Mouse (Mus musculus) lung, embryonic 15.5 days (tissue): ENCODE results near the gene Ppil4. TPM values are rescaled to one million over a fixed set of nuclear protein-coding genes. Genes with fewer than 3 reads are reported as not detected.

ENCODE experiments used
- ATAC-seq: fragments of 200-750 bp; cut with Nextera tagmentation; 2 replicates; pipeline ENCODE4 v1.8.0; 2017; ENCODE audit warnings: moderate number of reproducible peaks, borderline replicate concordance; ENCODE audit not compliant: low FRiP score, low TSS enrichment; ENCODE audit errors: extremely low read depth
- H3K27ac ChIP-seq: fragments of 300-500 bp; sonication (generic); 2 replicates; pipeline ENCODE4 v1.5.1; 2015; ENCODE audit warnings: moderate library complexity, mild to moderate bottlenecking, inconsistent platforms
- H3K27me3 ChIP-seq: fragments of 300-500 bp; sonication (generic); 2 replicates; pipeline ENCODE4 v1.6.1; 2015; ENCODE audit warnings: inconsistent platforms
- H3K36me3 ChIP-seq: fragments of 300-500 bp; sonication (generic); 2 replicates; pipeline ENCODE4 v1.6.1; 2015; ENCODE audit warnings: inconsistent platforms
- H3K4me1 ChIP-seq: fragments of 300-500 bp; sonication (generic); 2 replicates; pipeline ENCODE4 v1.6.1; 2015; ENCODE audit warnings: inconsistent platforms
- H3K4me2 ChIP-seq: fragments of 300-500 bp; sonication (generic); 2 replicates; pipeline ENCODE4 v1.6.1; 2015; ENCODE audit warnings: inconsistent platforms, mild to moderate bottlenecking, moderate library complexity
- H3K4me3 ChIP-seq: fragments of 300-500 bp; sonication (generic); 2 replicates; pipeline ENCODE4 v1.5.1; 2015; ENCODE audit warnings: mild to moderate bottlenecking, inconsistent platforms
- H3K9ac ChIP-seq: fragments of 300-500 bp; sonication (generic); 2 replicates; pipeline ENCODE4 v1.6.1; 2015; ENCODE audit warnings: inconsistent platforms
- H3K9me3 ChIP-seq: fragments of 300-500 bp; sonication (generic); 2 replicates; pipeline ENCODE4 v1.6.1; 2016; ENCODE audit warnings: inconsistent platforms
- WGBS: fragments of 180-500 bp; shearing (Covaris S2); methylation state at CpG from one replicate; pipeline ENCODE4 v1.1.7; 2015; 5-methylcytosine and 5-hydroxymethylcytosine counted together
- polyA plus RNA-seq: library from polyadenylated mRNA; unstranded; fragments of >200 nt; fragmentation: Nextera tagmentation; extraction: Ambion mirVana; gene quantifications from 2 replicates; pipeline ENCODE4 v1.2.1, GENCODE M21; 2015

Ppil4 gene
- polyA plus RNA-seq, 1 experiment from 2014 or later = 37.5 TPM

DNA sequence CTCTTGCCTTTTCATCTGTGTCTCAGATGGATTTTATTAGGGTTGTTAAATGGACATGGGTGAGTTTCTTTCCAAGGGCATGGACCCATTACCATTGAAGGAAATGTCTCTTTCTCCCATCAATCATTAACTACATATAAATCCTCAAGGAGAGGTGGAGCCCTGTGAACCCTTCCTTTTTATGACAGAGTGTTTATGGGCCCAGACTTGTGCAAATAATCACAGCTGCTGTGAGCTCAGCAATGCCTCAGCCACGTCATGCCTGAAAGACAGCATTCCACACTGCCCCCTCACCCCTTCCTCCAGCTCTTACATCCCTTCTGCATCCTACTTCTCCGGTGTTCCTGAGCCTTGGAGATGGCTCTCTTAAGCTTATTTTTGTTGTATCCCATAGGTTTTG lies 5.4 kb upstream of the Ppil4 start:
- Histone ChIP-seq H3K9ac (no peak overlapping the region), H3K27me3 (no peaks in the 10 kb centered on the region), H3K27ac (no peak overlapping the region), H3K4me3 (no peak overlapping the region), H3K9me3 (no peaks in the 10 kb centered on the region), H3K36me3 (peaks cover 11% of the 10 kb centered on the region), H3K4me2 (no peak overlapping the region), H3K4me1 (0 out of 2 replicates have a peak, but pooled peaks cover 6% of the 10 kb centered on the region)
- no peak for ATAC-seq
- WGBS = 33% methylated on average over 2 of the region's 2 CpGs

DNA sequence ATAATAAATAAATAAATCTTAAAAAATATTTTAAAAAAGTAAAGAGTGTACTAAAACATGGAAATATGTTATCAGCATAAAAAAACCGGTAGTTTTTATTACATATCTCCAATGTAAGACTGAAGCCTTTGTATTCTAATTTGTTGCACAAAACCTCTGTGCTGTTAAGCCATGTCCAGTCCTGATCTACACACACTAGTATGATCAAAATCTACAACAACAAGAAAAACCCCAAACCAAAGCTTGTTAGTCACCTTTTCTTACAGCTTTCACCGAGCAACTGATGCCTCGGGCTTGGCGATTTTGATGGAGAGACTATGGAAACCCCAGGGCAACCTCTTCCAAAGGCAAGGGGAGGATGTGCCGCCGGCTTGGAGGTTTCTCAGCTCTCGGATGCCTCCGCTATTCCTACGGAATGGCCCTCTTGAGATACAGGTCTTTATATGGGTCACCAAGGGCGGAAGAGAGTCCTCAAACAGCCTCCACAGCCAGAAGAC lies 389 bp upstream of the Ppil4 start:
- Histone ChIP-seq H3K27ac (peak overlapping the region; percentile 48; the same call in 1 of the 2 replicates), H3K4me3 (peak overlapping the region; percentile 74), H3K9me3 (no peaks in the 10 kb centered on the region), H3K27me3 (no peaks in the 10 kb centered on the region), H3K9ac (peak overlapping the region; percentile 82), H3K4me1 (peaks cover 15% of the 10 kb centered on the region), H3K4me2 (peak overlapping the region; percentile 60), H3K36me3 (peaks cover 22% of the 10 kb centered on the region)
- 1% methylated on average over 10 of the region's 10 CpGs for WGBS
- ATAC-seq = no peak

DNA sequence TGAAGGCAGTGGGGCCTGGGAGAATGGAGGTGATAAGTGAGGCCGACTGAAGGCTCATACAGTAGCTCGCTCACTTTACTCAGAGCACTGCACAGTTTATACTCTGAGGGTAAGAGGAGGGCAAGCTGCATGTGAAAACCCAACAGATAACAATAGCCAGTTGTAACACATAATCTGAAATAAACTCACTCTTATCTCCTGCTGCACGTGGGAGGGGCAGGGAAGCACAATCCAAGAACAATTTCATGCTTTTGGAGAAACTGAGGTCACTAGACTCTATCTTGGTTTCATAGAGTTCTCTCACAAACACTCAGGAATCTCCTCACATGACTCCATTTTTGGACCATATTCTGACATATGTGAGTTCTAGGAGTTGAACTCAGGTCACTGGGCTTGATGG lies 8.6 kb downstream of the Ppil4 start:
- Histone ChIP-seq H3K36me3 (peaks cover 83% of the 10 kb centered on the region), H3K9ac (no peak overlapping the region), H3K27ac (no peak overlapping the region), H3K4me3 (no peak overlapping the region), H3K4me2 (no peak overlapping the region), H3K27me3 (no peaks in the 10 kb centered on the region), H3K4me1 (no peaks in the 10 kb centered on the region), H3K9me3 (no peaks in the 10 kb centered on the region)
- no peak for ATAC-seq
- WGBS = 85% methylated on average over 3 of the region's 3 CpGs

DNA sequence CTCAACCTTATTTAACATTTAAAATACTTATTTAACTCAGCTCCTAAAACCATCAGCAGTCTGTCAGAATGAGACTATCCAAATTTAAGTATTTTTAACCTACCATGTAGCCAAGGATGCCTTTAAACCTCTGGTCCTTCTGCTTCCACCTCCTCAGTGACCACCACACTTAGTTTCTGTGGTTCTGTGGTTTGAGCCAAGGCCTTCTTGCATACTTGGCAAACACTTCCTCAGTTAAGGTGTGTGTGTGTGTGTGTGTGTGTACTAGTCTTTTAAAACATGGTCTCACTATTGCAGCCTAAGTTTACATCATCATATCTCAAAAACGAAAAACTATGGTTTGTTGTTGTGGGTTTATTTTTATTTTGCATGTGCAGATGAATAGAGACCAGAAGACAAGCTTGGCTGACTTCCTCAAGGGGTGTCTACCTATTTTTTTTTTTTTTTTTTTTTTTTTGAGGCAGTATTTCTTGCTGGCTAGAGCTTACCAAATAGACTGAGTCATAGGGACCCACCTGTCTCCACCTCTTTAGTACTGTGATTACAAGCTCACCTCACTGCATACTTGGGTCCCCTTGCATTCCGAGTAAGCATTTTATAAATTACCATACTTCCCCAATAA lies 9.9 kb downstream of the Ppil4 start:
- no peak overlapping the region for H3K27ac ChIP-seq

DNA sequence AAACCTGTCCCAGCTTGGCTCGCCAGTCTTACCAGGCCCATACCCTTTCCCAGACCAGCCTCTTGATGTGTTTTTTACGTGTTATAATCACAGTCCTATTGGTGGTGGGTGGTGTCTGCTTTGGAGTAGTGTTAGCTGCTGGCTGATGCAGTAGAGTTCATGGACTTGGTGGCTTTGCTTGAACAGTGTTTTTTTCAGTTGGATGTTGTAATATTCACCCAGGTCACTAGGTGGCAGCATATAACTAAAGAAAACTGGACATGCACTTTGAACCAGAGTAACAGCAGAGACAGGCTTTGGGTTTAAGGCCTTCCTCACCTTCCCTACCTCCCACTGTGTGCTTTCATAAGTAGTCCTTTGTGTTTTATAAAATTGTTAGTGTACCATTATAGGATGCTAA lies 17.2 kb downstream of the Ppil4 start:
- Histone ChIP-seq H3K36me3 (peaks cover 56% of the 10 kb centered on the region), H3K9me3 (no peaks in the 10 kb centered on the region)
- ATAC-seq = no peak

More for the DNA sequence above, 9.9 kb downstream of the Ppil4 start:
- H3K27me3 ChIP-seq = no peaks in the 10 kb centered on the region
- no peak overlapping the region for H3K4me3 ChIP-seq
- no peaks in the 10 kb centered on the region for H3K9me3 ChIP-seq
- no peak overlapping the region for H3K9ac ChIP-seq
- peaks cover 75% of the 10 kb centered on the region for H3K36me3 ChIP-seq
- no peaks in the 10 kb centered on the region for H3K4me1 ChIP-seq
- no peak overlapping the region for H3K4me2 ChIP-seq
- WGBS = 91% methylated on average over 2 of the region's 2 CpGs
- ATAC-seq = no peak

DNA sequence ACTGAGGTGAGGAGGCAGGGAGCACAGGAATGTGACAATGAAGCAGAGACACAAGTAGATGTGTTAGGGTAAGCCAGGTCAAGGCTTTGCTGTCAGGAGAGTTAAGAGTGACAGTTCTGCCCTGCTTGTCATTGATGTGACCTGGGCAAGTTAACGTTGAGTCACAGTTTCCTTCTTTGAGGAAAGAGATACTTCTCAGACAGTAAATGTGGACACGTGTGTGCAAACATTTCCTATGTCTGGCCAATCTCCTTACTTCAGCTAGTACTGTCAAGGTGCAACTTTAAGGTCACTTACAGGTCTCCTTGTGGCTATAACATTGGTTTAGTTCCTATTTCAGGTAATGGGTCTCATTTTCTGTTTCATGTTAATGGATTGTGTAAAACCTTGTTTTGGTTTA lies 23.8 kb downstream of the Ppil4 start:
- ATAC-seq = no peak
- Histone ChIP-seq H3K4me1 (peaks cover 9% of the 10 kb centered on the region; the same call in 1 of the 2 replicates), H3K27ac (no peak overlapping the region), H3K9me3 (no peaks in the 10 kb centered on the region), H3K4me3 (no peak overlapping the region), H3K4me2 (no peak overlapping the region), H3K27me3 (no peaks in the 10 kb centered on the region), H3K9ac (no peak overlapping the region), H3K36me3 (peaks cover 46% of the 10 kb centered on the region)
- WGBS = 73% methylated on average over 2 of the region's 2 CpGs

More for the DNA sequence above, 17.2 kb downstream of the Ppil4 start:
- 51% methylated on average over 2 of the region's 2 CpGs for WGBS
- Histone ChIP-seq H3K9ac (no peak overlapping the region), H3K27ac (no peak overlapping the region), H3K4me2 (no peak overlapping the region), H3K4me3 (no peak overlapping the region), H3K27me3 (no peaks in the 10 kb centered on the region), H3K4me1 (no peaks in the 10 kb centered on the region)

DNA sequence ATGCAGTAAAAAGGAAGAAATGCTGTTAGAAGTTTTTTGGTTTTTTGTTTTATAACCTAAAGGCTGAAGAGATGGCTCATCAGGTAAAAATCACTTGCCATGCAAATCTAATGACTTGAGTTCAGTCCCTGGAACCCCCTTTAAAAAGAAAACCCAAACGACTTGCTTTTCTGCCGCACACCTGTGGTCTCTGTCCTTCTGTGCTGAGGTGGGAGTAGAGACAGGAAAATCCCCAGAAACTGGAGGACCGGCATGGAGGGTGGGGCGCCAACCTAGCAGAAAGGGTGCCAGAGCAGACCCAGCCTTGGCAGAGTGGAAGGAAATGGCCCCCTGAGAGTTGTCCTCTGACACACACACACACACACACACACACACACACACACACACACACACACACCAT lies 26.0 kb downstream of the Ppil4 start:
- WGBS = 80% methylated on average over 4 of the region's 4 CpGs
- H3K4me2 ChIP-seq = no peak overlapping the region
- no peak overlapping the region for H3K27ac ChIP-seq
- H3K4me3 ChIP-seq = no peak overlapping the region
- peaks cover 52% of the 10 kb centered on the region for H3K36me3 ChIP-seq
- no peaks in the 10 kb centered on the region for H3K27me3 ChIP-seq
- ATAC-seq = no peak
- H3K4me1 ChIP-seq = peaks cover 9% of the 10 kb centered on the region; the same call in 1 of the 2 replicates
- no peaks in the 10 kb centered on the region for H3K9me3 ChIP-seq
- H3K9ac ChIP-seq = no peak overlapping the region

DNA sequence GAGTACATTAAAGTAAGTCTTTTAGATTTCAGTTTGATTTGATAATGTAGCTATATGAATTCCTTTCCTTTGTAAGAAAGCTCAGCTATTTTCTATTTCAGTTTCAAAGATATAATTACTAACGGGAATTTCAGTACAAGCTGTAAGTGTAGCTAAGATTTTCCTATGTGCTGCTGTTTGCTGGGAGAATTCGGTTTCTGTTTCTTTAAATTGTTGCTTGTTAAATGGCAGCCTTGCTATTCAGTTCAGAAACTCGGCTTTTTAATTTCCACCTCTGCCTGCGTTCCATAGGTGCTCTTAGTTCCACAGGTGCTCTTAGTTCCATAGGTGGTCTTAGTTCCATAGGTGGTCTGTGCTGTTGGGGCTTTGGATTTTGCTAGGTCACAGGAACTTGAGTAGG lies 26.5 kb downstream of the Ppil4 start:
- Histone ChIP-seq H3K36me3 (peaks cover 52% of the 10 kb centered on the region), H3K4me3 (no peak overlapping the region), H3K27me3 (no peaks in the 10 kb centered on the region), H3K9ac (no peak overlapping the region), H3K9me3 (no peaks in the 10 kb centered on the region), H3K4me2 (no peak overlapping the region), H3K4me1 (peaks cover 9% of the 10 kb centered on the region; the same call in 1 of the 2 replicates), H3K27ac (no peak overlapping the region)
- 63% methylated on average over 4 of the region's 4 CpGs for WGBS
- ATAC-seq = no peak

DNA sequence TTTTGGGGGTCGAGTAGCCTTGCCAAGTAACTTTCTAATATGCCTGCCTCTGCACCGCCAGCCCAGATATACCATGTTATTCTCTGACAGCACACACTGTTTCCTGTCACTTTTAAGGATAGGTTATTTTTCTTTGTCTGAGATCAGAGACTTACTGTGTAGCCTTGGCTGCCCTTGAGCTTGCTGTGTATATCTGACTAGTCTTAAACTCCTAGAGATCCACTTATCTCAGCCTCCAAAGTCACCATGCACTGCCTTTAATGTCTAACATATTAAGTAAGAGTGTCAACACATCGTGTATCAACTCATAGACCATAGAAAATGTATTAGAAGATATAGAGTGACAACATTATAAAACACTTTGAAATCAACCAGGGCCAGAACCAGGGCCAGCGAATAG lies 26.9 kb downstream of the Ppil4 start:
- H3K27me3 ChIP-seq = no peaks in the 10 kb centered on the region
- no peaks in the 10 kb centered on the region for H3K9me3 ChIP-seq
- ATAC-seq = peak; percentile 93
- no peak overlapping the region for H3K4me2 ChIP-seq
- H3K4me1 ChIP-seq = peaks cover 9% of the 10 kb centered on the region; the same call in 1 of the 2 replicates
- H3K9ac ChIP-seq = no peak overlapping the region
- WGBS = 56% methylated on average over 4 of the region's 4 CpGs
- H3K4me3 ChIP-seq = no peak overlapping the region
- no peak overlapping the region for H3K27ac ChIP-seq
- peaks cover 48% of the 10 kb centered on the region for H3K36me3 ChIP-seq

DNA sequence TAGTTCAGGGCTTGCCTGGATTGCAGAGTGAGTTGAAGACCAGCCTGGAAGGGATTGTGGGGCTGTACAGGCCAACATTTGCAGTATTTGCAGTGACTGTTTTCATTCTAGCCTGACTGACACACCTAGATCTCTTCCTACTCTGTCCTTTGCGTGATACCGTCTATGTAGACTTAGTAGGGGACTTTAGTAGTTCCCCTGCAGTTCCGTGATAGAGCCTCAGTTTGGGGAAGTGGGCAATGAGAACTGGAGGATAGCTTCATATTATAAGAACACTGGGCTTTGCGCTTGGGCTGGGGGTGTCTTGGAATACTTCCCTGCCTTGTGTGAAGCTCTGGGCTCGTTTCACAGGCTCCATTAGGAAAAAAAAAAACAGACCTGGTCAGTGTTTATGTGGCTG lies 27.5 kb downstream of the Ppil4 start:
- no peak overlapping the region for H3K4me2 ChIP-seq
- ATAC-seq = peak; percentile 43; the same call in 1 of the 2 replicates
- no peak overlapping the region for H3K9ac ChIP-seq
- H3K9me3 ChIP-seq = no peaks in the 10 kb centered on the region
- WGBS = 84% methylated on average over 5 of the region's 5 CpGs
- no peak overlapping the region for H3K4me3 ChIP-seq
- H3K27me3 ChIP-seq = no peaks in the 10 kb centered on the region
- H3K27ac ChIP-seq = no peak overlapping the region
- H3K36me3 ChIP-seq = peaks cover 48% of the 10 kb centered on the region
- peaks cover 9% of the 10 kb centered on the region; the same call in 1 of the 2 replicates for H3K4me1 ChIP-seq

DNA sequence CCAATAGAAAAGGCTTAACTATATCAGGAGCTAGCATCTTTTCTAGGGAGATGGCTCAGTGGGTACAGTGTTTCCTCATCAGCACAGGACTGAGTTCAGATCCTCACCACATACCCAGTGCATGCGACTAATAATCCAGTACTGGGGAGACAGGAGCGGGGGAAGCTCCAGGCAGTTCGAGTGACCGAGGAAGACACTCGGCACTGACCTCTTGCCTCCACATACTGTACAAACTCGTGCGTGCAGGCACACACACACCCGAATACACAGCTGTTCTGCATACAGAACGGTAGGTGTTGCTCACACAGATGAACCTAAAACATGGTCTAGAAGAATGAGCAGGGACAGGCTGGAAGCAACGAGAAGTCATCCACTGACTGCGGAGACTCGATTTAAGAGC lies 29.3 kb downstream of the Ppil4 start:
- Histone ChIP-seq H3K4me2 (no peak overlapping the region), H3K27ac (no peak overlapping the region), H3K4me3 (no peak overlapping the region), H3K9ac (no peak overlapping the region), H3K4me1 (peaks cover 9% of the 10 kb centered on the region; the same call in 1 of the 2 replicates), H3K9me3 (no peaks in the 10 kb centered on the region), H3K27me3 (no peaks in the 10 kb centered on the region), H3K36me3 (peaks cover 52% of the 10 kb centered on the region)
- 93% methylated on average over 12 of the region's 12 CpGs for WGBS
- no peak for ATAC-seq

DNA sequence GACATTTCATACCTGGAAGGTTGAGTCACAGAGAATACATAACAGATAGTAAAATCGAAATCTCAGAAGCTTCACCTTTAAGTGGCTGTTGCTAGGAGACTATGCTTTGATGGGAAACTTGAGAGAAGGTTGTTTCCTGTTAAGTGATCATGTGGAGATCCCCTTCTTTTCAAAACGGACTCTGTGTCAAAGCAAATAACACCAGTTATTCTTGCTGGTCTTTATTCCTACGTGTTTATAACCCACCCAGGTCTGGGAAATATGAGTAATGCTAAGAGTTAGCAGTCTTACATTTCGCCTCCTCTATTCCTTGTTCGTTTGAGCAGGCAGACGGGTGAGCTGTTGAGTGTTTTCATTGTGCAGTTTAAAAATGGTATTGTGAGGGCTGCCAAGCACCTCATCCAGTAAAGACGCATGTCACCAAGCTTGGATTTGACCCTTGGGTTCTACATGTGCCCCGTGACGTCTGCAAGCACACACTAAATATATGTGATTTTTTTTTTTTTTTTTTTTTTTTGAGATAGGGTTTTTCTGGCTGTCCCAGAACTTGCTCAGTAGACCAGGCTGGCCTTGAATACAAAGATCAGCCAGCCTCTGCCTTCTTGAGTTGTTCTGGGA lies 32.1 kb downstream of the Ppil4 start:
- Histone ChIP-seq H3K27me3 (no peaks in the 10 kb centered on the region), H3K9me3 (no peaks in the 10 kb centered on the region), H3K27ac (no peak overlapping the region), H3K9ac (no peak overlapping the region), H3K4me1 (peaks cover 4% of the 10 kb centered on the region; the same call in 1 of the 2 replicates), H3K4me3 (no peak overlapping the region), H3K36me3 (peaks cover 40% of the 10 kb centered on the region), H3K4me2 (no peak overlapping the region)
- WGBS = 66% methylated on average over 9 of the region's 9 CpGs
- ATAC-seq = no peak
